Mouse (Mus musculus) intestine, embryonic 14.5 days (tissue): Measurements from ENCODE around the gene Ptpn18. TPM values are rescaled to one million over a fixed set of nuclear protein-coding genes. Genes with fewer than 3 reads are reported as not detected.

Experiments used
- ATAC-seq: fragments of 200-750 bp; cut with Nextera tagmentation; replicated peaks from 2 replicates; pipeline ENCODE4 v1.8.0; 2017; ENCODE audit warnings: low read depth, moderate number of reproducible peaks, moderate TSS enrichment, moderate library complexity; ENCODE audit not compliant: low FRiP score, low TSS enrichment
- DNase-seq: peaks from one replicate; pipeline ENCODE4 v3.0.0-alpha.2; 2018; ENCODE audit warnings: low spot score
- H3K27ac ChIP-seq: fragments of 300-500 bp; sonication (generic); 2 replicates; pipeline ENCODE4 v1.5.1; 2014; ENCODE audit warnings: low read depth, mild to moderate bottlenecking, control low read depth
- H3K27me3 ChIP-seq: fragments of 300-500 bp; sonication (generic); replicated peaks from 2 replicates; pipeline ENCODE4 v1.6.1; 2014; ENCODE audit warnings: low read length, control low read depth; ENCODE audit not compliant: control insufficient read depth, insufficient read depth
- H3K36me3 ChIP-seq: fragments of 300-500 bp; sonication (generic); 2 replicates; pipeline ENCODE4 v1.6.1; 2014; ENCODE audit warnings: low read length, control low read depth; ENCODE audit not compliant: control insufficient read depth, insufficient read depth
- H3K4me1 ChIP-seq: fragments of 300-500 bp; sonication (generic); replicated peaks from 2 replicates; pipeline ENCODE4 v1.6.1; 2014; ENCODE audit warnings: low read length, control low read depth, mixed read lengths; ENCODE audit not compliant: control insufficient read depth, insufficient read depth
- H3K4me2 ChIP-seq: fragments of 300-500 bp; sonication (generic); 2 replicates; pipeline ENCODE4 v1.6.1; 2014; ENCODE audit warnings: low read length
- H3K4me3 ChIP-seq: fragments of 300-500 bp; sonication (generic); 2 replicates; pipeline ENCODE4 v1.5.1; 2014; ENCODE audit warnings: low read depth, low read length, control low read depth, mixed read lengths
- H3K9ac ChIP-seq: fragments of 300-500 bp; sonication (generic); 2 replicates; pipeline ENCODE4 v1.6.1; 2014; ENCODE audit warnings: mild to moderate bottlenecking, low read length
- H3K9me3 ChIP-seq: fragments of 300-500 bp; sonication (generic); 2 replicates; pipeline ENCODE4 v1.6.1; 2016; ENCODE audit warnings: low read length, control low read depth; ENCODE audit not compliant: control insufficient read depth
- WGBS: fragments of 180-500 bp; shearing (Covaris S2); extraction: QIAGEN DNeasy Blood & Tissue Kit; methylation state at CpG from one replicate; pipeline ENCODE4 v1.1.7; 2014; 5-methylcytosine and 5-hydroxymethylcytosine counted together
- polyA plus RNA-seq: library from polyadenylated mRNA; unstranded; fragments of >200 nt; fragmentation: Nextera tagmentation; extraction: Ambion mirVana; gene quantifications from 2 replicates; pipeline ENCODE4 v1.2.1, GENCODE M21; 2014

Gene Ptpn18
- polyA plus RNA-seq, 1 experiment from 2014 or later, result 22.1 TPM

GRCm38 (mm10) chr1:34472427-34473300, 13.1 kb downstream of the Ptpn18 start:
- H3K4me2 ChIP-seq, result peak overlapping the region; percentile 91
- WGBS, result under 1% methylated on average over 43 of the region's 43 CpGs
- no peaks in the 10 kb centered on the region for H3K36me3 ChIP-seq
- peak overlapping the region; percentile 45 for H3K4me3 ChIP-seq
- peak overlapping the region; percentile 44 for H3K9ac ChIP-seq
- no peak overlapping the region for H3K27ac ChIP-seq
- DNase-seq, result peak; percentile 73
- ATAC-seq, result peak; percentile 61
- no peaks in the 10 kb centered on the region; the same call in 1 of the 2 replicates for H3K4me1 ChIP-seq
- H3K9me3 ChIP-seq, result no peaks in the 10 kb centered on the region
- peaks cover 7% of the 10 kb centered on the region; the same call in 1 of the 2 replicates for H3K27me3 ChIP-seq

DNA sequence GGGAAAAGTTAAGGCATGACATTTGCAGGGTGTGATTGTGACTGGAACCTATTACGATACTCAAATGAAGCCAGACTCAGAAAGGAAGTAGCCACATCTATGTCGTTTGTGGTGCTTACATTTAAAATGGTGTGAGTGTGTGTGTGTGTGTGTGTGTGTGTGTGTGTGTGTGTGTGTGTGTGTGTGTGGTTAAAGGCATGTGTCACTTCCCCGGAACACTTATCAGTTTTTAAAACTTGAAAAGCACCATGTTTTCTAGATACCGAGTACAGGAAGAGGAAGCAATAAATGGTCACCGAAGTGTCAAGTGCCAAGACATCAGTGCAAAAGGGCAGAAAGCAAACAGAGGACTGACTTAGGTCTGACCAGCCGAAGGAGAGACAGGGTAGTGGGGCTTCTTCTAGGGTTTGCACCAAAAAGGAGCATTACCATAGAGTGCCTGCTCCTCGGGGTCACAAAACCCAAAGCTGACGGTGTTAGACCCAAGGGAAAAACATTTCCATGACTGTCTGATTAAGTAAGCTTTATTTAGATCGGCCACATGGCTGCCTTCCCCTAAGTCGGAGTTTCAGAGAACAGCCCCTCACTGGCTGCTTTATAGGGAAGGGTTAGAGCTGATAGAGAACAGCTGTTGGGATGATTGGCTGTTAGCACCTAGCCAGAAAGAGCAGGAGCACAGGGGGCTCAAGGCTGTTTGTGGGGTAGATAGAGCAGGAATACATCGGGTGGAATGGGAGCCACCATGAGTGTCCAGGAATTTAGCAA, 19.5 kb downstream of the Ptpn18 start:
- Histone ChIP-seq H3K4me3 (no peak overlapping the region), H3K36me3 (no peaks in the 10 kb centered on the region), H3K9ac (no peak overlapping the region), H3K27ac (no peak overlapping the region), H3K4me2 (no peak overlapping the region), H3K4me1 (peaks cover 3% of the 10 kb centered on the region; the same call in 1 of the 2 replicates), H3K27me3 (no peaks in the 10 kb centered on the region), H3K9me3 (no peaks in the 10 kb centered on the region)
- no peak for DNase-seq
- WGBS, result 41% methylated on average over 11 of the region's 11 CpGs
- no peak for ATAC-seq

GRCm38 (mm10) chr1:34480801-34481200, 21.2 kb downstream of the Ptpn18 start:
- ATAC-seq (no peak), DNase-seq (no peak)
- Histone ChIP-seq H3K4me1 (peaks cover 3% of the 10 kb centered on the region), H3K27ac (no peak overlapping the region), H3K4me2 (no peak overlapping the region), H3K9ac (no peak overlapping the region), H3K9me3 (no peaks in the 10 kb centered on the region), H3K4me3 (no peak overlapping the region), H3K27me3 (peaks cover 5% of the 10 kb centered on the region; the same call in 1 of the 2 replicates), H3K36me3 (no peaks in the 10 kb centered on the region)
- WGBS, result 71% methylated on average over 5 of the region's 5 CpGs

- peaks cover 3% of the 10 kb centered on the region for H3K4me1 ChIP-seq
- DNase-seq (no peak), ATAC-seq (no peak)
- no peaks in the 10 kb centered on the region for H3K36me3 ChIP-seq
- WGBS, result 30% methylated on average over 5 of the region's 5 CpGs
- H3K27me3 ChIP-seq, result peaks cover 5% of the 10 kb centered on the region; the same call in 1 of the 2 replicates
- H3K27ac ChIP-seq, result no peak overlapping the region
- H3K9ac ChIP-seq, result no peak overlapping the region
- no peaks in the 10 kb centered on the region for H3K9me3 ChIP-seq
- H3K4me3 ChIP-seq, result no peak overlapping the region
- H3K4me2 ChIP-seq, result no peak overlapping the region
Measured at GRCm38 (mm10) chr1:34481920-34482669, 22.5 kb downstream of the Ptpn18 start.

- no peak overlapping the region for H3K4me3 ChIP-seq
- no peaks in the 10 kb centered on the region for H3K36me3 ChIP-seq
- no peak for DNase-seq
- no peak overlapping the region for H3K9ac ChIP-seq
- no peak overlapping the region for H3K27ac ChIP-seq
- H3K9me3 ChIP-seq, result no peaks in the 10 kb centered on the region
- 78% methylated on average over 10 of the region's 10 CpGs for WGBS
- no peak for ATAC-seq
- no peak overlapping the region for H3K4me2 ChIP-seq
- peaks cover 5% of the 10 kb centered on the region; the same call in 1 of the 2 replicates for H3K27me3 ChIP-seq
- no peaks in the 10 kb centered on the region; the same call in 1 of the 2 replicates for H3K4me1 ChIP-seq
Measured at GRCm38 (mm10) chr1:34484470-34484869, 24.9 kb downstream of the Ptpn18 start.

- H3K9me3 ChIP-seq, result no peaks in the 10 kb centered on the region
- no peak overlapping the region for H3K27ac ChIP-seq
- peak overlapping the region; percentile 28 for H3K4me3 ChIP-seq
- peak overlapping the region; percentile 47 for H3K4me2 ChIP-seq
- no peaks in the 10 kb centered on the region for H3K36me3 ChIP-seq
- H3K27me3 ChIP-seq, result peaks cover 5% of the 10 kb centered on the region; the same call in 1 of the 2 replicates
- WGBS, result 7% methylated on average over 25 of the region's 25 CpGs
- ATAC-seq, result no peak
- H3K4me1 ChIP-seq, result no peaks in the 10 kb centered on the region; the same call in 1 of the 2 replicates
- DNase-seq, result peak; percentile 65
- no peak overlapping the region for H3K9ac ChIP-seq
Measured at GRCm38 (mm10) chr1:34485461-34486188, 26.1 kb downstream of the Ptpn18 start.

- Histone ChIP-seq H3K27ac (no peak overlapping the region), H3K9me3 (no peaks in the 10 kb centered on the region), H3K4me3 (no peak overlapping the region), H3K27me3 (peaks cover 5% of the 10 kb centered on the region; the same call in 1 of the 2 replicates), H3K4me2 (no peak overlapping the region), H3K9ac (no peak overlapping the region), H3K4me1 (no peaks in the 10 kb centered on the region; the same call in 1 of the 2 replicates), H3K36me3 (no peaks in the 10 kb centered on the region)
- no peak for DNase-seq
- WGBS, result 90% methylated on average over 3 of the region's 3 CpGs
- ATAC-seq, result no peak
Measured at GRCm38 (mm10) chr1:34487383-34487782, 27.8 kb downstream of the Ptpn18 start.
